In genomic region chr5:113975538-113976215, GRCm38 (mm10) we compare ENCODE assay signal across 9 mouse cellular contexts. TPM values are rescaled to one million over a fixed set of nuclear protein-coding genes. Genes with fewer than 3 reads are reported as not detected.
A peak's percentile ranks its signal among the peaks of the same experiment; 100 is the strongest.
DNase-seq lines count a peak whose midpoint lies in the region; ATAC-seq lines count a peak whose summit lies in the region.
"Had no signal": no experiment of that assay in that cellular context is flagged by ENCODE, and none has a peak within 500 bp of the region (broad histone marks: within the 10 kb centered on the region; RNA-seq: fewer than 3 reads in every experiment).

No protein-coding gene starts in this region.

- DNase-seq in Muller cell, postnatal 12 days (ENCODE audit: inconsistent ontology term) = peak; percentile 93
- DNase-seq in gastrocnemius, postnatal 25 days = peak; percentile 72
- DNase-seq in kidney, postnatal 36 days = peak; percentile 83 to 84
- DNase-seq in retina, postnatal 1 day = peak; percentile 70

- no peaks in the 10 kb centered on the region for H3K27me3 ChIP-seq in hindbrain, embryonic 15.5 days
- H3K27me3 ChIP-seq in hindbrain, embryonic 12.5 days = no peaks in the 10 kb centered on the region
- no peaks in the 10 kb centered on the region for H3K27me3 ChIP-seq in forebrain, embryonic 15.5 days

- 0 out of 2 replicates have a peak overlapping the region, but pooled peaks have one; percentile 5 for H3K9ac ChIP-seq in hindbrain, embryonic 15.5 days
- no peak overlapping the region for H3K9ac ChIP-seq in hindbrain, embryonic 12.5 days
- H3K9ac ChIP-seq in forebrain, embryonic 15.5 days (replicated peaks) = no peak overlapping the region

- peaks cover 36% of the 10 kb centered on the region for H3K4me1 ChIP-seq in hindbrain, embryonic 15.5 days (replicated peaks)
- peaks cover 43% of the 10 kb centered on the region for H3K4me1 ChIP-seq in hindbrain, embryonic 12.5 days
- H3K4me1 ChIP-seq in forebrain, embryonic 15.5 days = peaks cover 34% of the 10 kb centered on the region

- no peak overlapping the region for H3K4me2 ChIP-seq in hindbrain, embryonic 15.5 days
- H3K4me2 ChIP-seq in hindbrain, embryonic 12.5 days (replicated peaks) = no peak overlapping the region
- H3K4me2 ChIP-seq in forebrain, embryonic 15.5 days (replicated peaks) = no peak overlapping the region

- H3K36me3 ChIP-seq in hindbrain, embryonic 15.5 days = no peaks in the 10 kb centered on the region
- peaks cover 7% of the 10 kb centered on the region for H3K36me3 ChIP-seq in hindbrain, embryonic 12.5 days
- no peaks in the 10 kb centered on the region for H3K36me3 ChIP-seq in forebrain, embryonic 15.5 days

- no peak for ATAC-seq in hindbrain, embryonic 15.5 days (ENCODE audit: low FRiP score, low read depth)
- ATAC-seq in hindbrain, embryonic 12.5 days (ENCODE audit: low FRiP score) = no peak
- no peak for ATAC-seq in forebrain, embryonic 15.5 days (replicated peaks)
- no peak for ATAC-seq in granulocyte monocyte progenitor cell, adult 5-6 weeks (replicated peaks; ENCODE audit: poor library complexity, severe bottlenecking)

- no peaks in the 10 kb centered on the region for H3K9me3 ChIP-seq in hindbrain, embryonic 15.5 days
- no peaks in the 10 kb centered on the region for H3K9me3 ChIP-seq in hindbrain, embryonic 12.5 days (replicated peaks)
- no peaks in the 10 kb centered on the region for H3K9me3 ChIP-seq in forebrain, embryonic 15.5 days
- H3K9me3 ChIP-seq: megakaryocyte, embryonic 14.5 days had no signal

- no peak overlapping the region for H3K27ac ChIP-seq in hindbrain, embryonic 15.5 days (replicated peaks)
- no peak overlapping the region for H3K27ac ChIP-seq in hindbrain, embryonic 12.5 days
- H3K27ac ChIP-seq in forebrain, embryonic 15.5 days (replicated peaks) = no peak overlapping the region

- 64% methylated on average over 9 of the region's 9 CpGs for WGBS in hindbrain, embryonic 15.5 days
- WGBS in hindbrain, embryonic 12.5 days = 67% methylated on average over 9 of the region's 9 CpGs
- 61% methylated on average over 9 of the region's 9 CpGs for WGBS in forebrain, embryonic 15.5 days

- H3K4me3 ChIP-seq in hindbrain, embryonic 15.5 days = no peak overlapping the region
- H3K4me3 ChIP-seq in hindbrain, embryonic 12.5 days = no peak overlapping the region
- H3K4me3 ChIP-seq in forebrain, embryonic 15.5 days = no peak overlapping the region
- H3K4me3 ChIP-seq: megakaryocyte, embryonic 14.5 days had no signal

RNA-seq across cellular contexts. Expression of gene Ssh1, which starts 18.0 kb away (rescaled TPM):
- polyA plus RNA-seq in hindbrain, embryonic 15.5 days (2015; fragmentation: Nextera tagmentation; extraction: Ambion mirVana) = 12.4 and 12.8 TPM in 2 replicates
- 22.4 and 27.9 TPM in 2 replicates for polyA plus RNA-seq in hindbrain, embryonic 12.5 days (2016; fragmentation: Nextera tagmentation; extraction: Ambion mirVana)
- 1 to 10 TPM; 6.5 to 6.7 TPM for total RNA-seq in gastrocnemius, postnatal 25 days (2021)
- polyA plus RNA-seq in forebrain, embryonic 15.5 days (2015; fragmentation: Nextera tagmentation; extraction: Ambion mirVana) = 12.8 and 13.8 TPM in 2 replicates
- total RNA-seq in granulocyte monocyte progenitor cell, adult 5-6 weeks (2014; fragmentation: Nextera tagmentation) = 5.9 and 15.0 TPM in 2 replicates
- total RNA-seq in granulocyte monocyte progenitor cell, adult 5-6 weeks (2017) = 1.9 and 2.4 TPM in 2 replicates

RNA-seq across cellular contexts. Expression of gene Dao, which starts 27.8 kb away (rescaled TPM):
- 0.09 TPM in 1 of 2 replicates, not detected in the other for polyA plus RNA-seq in hindbrain, embryonic 15.5 days (2015; fragmentation: Nextera tagmentation; extraction: Ambion mirVana)
- polyA plus RNA-seq in hindbrain, embryonic 12.5 days (2016; fragmentation: Nextera tagmentation; extraction: Ambion mirVana) = not detected in 2 replicates
- not detected for total RNA-seq in gastrocnemius, postnatal 25 days (2021)
- not detected in 2 replicates for polyA plus RNA-seq in forebrain, embryonic 15.5 days (2015; fragmentation: Nextera tagmentation; extraction: Ambion mirVana)
- not detected in 2 replicates for total RNA-seq in granulocyte monocyte progenitor cell, adult 5-6 weeks (2014; fragmentation: Nextera tagmentation)
- total RNA-seq in granulocyte monocyte progenitor cell, adult 5-6 weeks (2017) = not detected in 2 replicates
